Mouse (Mus musculus) intestine, embryonic 14.5 days (tissue): ENCODE results near the gene Cluap1. TPM values are rescaled to one million over a fixed set of nuclear protein-coding genes. Genes with fewer than 3 reads are reported as not detected.

ENCODE experiments used
- ATAC-seq: fragments of 200-750 bp; cut with Nextera tagmentation; replicated peaks from 2 replicates; pipeline ENCODE4 v1.8.0; 2017; ENCODE audit warnings: low read depth, moderate number of reproducible peaks, moderate TSS enrichment, moderate library complexity; ENCODE audit not compliant: low FRiP score, low TSS enrichment
- DNase-seq: peaks from one replicate; pipeline ENCODE4 v3.0.0-alpha.2; 2018; ENCODE audit warnings: low spot score
- H3K27ac ChIP-seq: fragments of 300-500 bp; sonication (generic); 2 replicates; pipeline ENCODE4 v1.5.1; 2014; ENCODE audit warnings: low read depth, mild to moderate bottlenecking, control low read depth
- H3K27me3 ChIP-seq: fragments of 300-500 bp; sonication (generic); replicated peaks from 2 replicates; pipeline ENCODE4 v1.6.1; 2014; ENCODE audit warnings: low read length, control low read depth; ENCODE audit not compliant: control insufficient read depth, insufficient read depth
- H3K36me3 ChIP-seq: fragments of 300-500 bp; sonication (generic); 2 replicates; pipeline ENCODE4 v1.6.1; 2014; ENCODE audit warnings: low read length, control low read depth; ENCODE audit not compliant: control insufficient read depth, insufficient read depth
- H3K4me1 ChIP-seq: fragments of 300-500 bp; sonication (generic); replicated peaks from 2 replicates; pipeline ENCODE4 v1.6.1; 2014; ENCODE audit warnings: low read length, control low read depth, mixed read lengths; ENCODE audit not compliant: control insufficient read depth, insufficient read depth
- H3K4me2 ChIP-seq: fragments of 300-500 bp; sonication (generic); 2 replicates; pipeline ENCODE4 v1.6.1; 2014; ENCODE audit warnings: low read length
- H3K4me3 ChIP-seq: fragments of 300-500 bp; sonication (generic); 2 replicates; pipeline ENCODE4 v1.5.1; 2014; ENCODE audit warnings: low read depth, low read length, control low read depth, mixed read lengths
- H3K9ac ChIP-seq: fragments of 300-500 bp; sonication (generic); 2 replicates; pipeline ENCODE4 v1.6.1; 2014; ENCODE audit warnings: mild to moderate bottlenecking, low read length
- H3K9me3 ChIP-seq: fragments of 300-500 bp; sonication (generic); 2 replicates; pipeline ENCODE4 v1.6.1; 2016; ENCODE audit warnings: low read length, control low read depth; ENCODE audit not compliant: control insufficient read depth
- WGBS: fragments of 180-500 bp; shearing (Covaris S2); extraction: QIAGEN DNeasy Blood & Tissue Kit; methylation state at CpG from one replicate; pipeline ENCODE4 v1.1.7; 2014; 5-methylcytosine and 5-hydroxymethylcytosine counted together
- polyA plus RNA-seq: library from polyadenylated mRNA; unstranded; fragments of >200 nt; fragmentation: Nextera tagmentation; extraction: Ambion mirVana; gene quantifications from 2 replicates; pipeline ENCODE4 v1.2.1, GENCODE M21; 2014

Gene Cluap1
- polyA plus RNA-seq, 1 experiment from 2014 or later, result 21.8 TPM

GRCm38 (mm10) chr16:3891621-3892295, 16.8 kb upstream of the Cluap1 start:
- H3K4me3 ChIP-seq, result no peak overlapping the region
- H3K9ac ChIP-seq, result no peak overlapping the region
- no peak overlapping the region for H3K27ac ChIP-seq
- H3K4me2 ChIP-seq, result no peak overlapping the region
- no peaks in the 10 kb centered on the region for H3K4me1 ChIP-seq
- 96% methylated on average over 14 of the region's 14 CpGs for WGBS
- no peak for ATAC-seq
- DNase-seq, result no peak
- no peaks in the 10 kb centered on the region for H3K9me3 ChIP-seq
- H3K36me3 ChIP-seq, result peaks cover 18% of the 10 kb centered on the region
- no peaks in the 10 kb centered on the region for H3K27me3 ChIP-seq

- DNase-seq (no peak), ATAC-seq (no peak)
- Histone ChIP-seq H3K4me1 (no peaks in the 10 kb centered on the region), H3K4me2 (no peak overlapping the region), H3K27ac (no peak overlapping the region), H3K4me3 (no peak overlapping the region), H3K9me3 (no peaks in the 10 kb centered on the region), H3K9ac (no peak overlapping the region), H3K36me3 (peaks cover 38% of the 10 kb centered on the region), H3K27me3 (no peaks in the 10 kb centered on the region)
- 42% methylated on average over 3 of the region's 3 CpGs for WGBS
These were observed 14.9 kb upstream of the Cluap1 start for GRCm38 (mm10) chr16:3893739-3894138.

- no peaks in the 10 kb centered on the region for H3K9me3 ChIP-seq
- no peaks in the 10 kb centered on the region for H3K27me3 ChIP-seq
- WGBS, result 75% methylated on average over 9 of the region's 9 CpGs
- H3K4me3 ChIP-seq, result no peak overlapping the region
- H3K27ac ChIP-seq, result 0 out of 2 replicates have a peak overlapping the region, but pooled peaks have one; percentile 16
- no peaks in the 10 kb centered on the region for H3K4me1 ChIP-seq
- no peak overlapping the region for H3K4me2 ChIP-seq
- H3K9ac ChIP-seq, result no peak overlapping the region
- no peak for ATAC-seq
- DNase-seq, result no peak
- peaks cover 54% of the 10 kb centered on the region for H3K36me3 ChIP-seq
These were observed 13.3 kb upstream of the Cluap1 start for GRCm38 (mm10) chr16:3895173-3895792.

- Histone ChIP-seq H3K27ac (no peak overlapping the region), H3K9ac (no peak overlapping the region), H3K36me3 (peaks cover 61% of the 10 kb centered on the region), H3K9me3 (no peaks in the 10 kb centered on the region), H3K4me2 (no peak overlapping the region), H3K27me3 (no peaks in the 10 kb centered on the region), H3K4me3 (no peak overlapping the region), H3K4me1 (no peaks in the 10 kb centered on the region)
- WGBS, result 81% methylated on average over 6 of the region's 6 CpGs
- DNase-seq (no peak), ATAC-seq (no peak)
These were observed 12.6 kb upstream of the Cluap1 start for GRCm38 (mm10) chr16:3896046-3896445.

GRCm38 (mm10) chr16:3896553-3896952, 12.0 kb upstream of the Cluap1 start:
- no peak overlapping the region for H3K4me3 ChIP-seq
- H3K36me3 ChIP-seq, result peaks cover 66% of the 10 kb centered on the region
- no peak overlapping the region for H3K4me2 ChIP-seq
- WGBS, result 96% methylated on average over 1 of the region's 1 CpGs
- no peaks in the 10 kb centered on the region for H3K27me3 ChIP-seq
- no peaks in the 10 kb centered on the region for H3K4me1 ChIP-seq
- H3K27ac ChIP-seq, result no peak overlapping the region
- no peak for ATAC-seq
- H3K9me3 ChIP-seq, result no peaks in the 10 kb centered on the region
- no peak overlapping the region for H3K9ac ChIP-seq
- DNase-seq, result no peak

- 0 out of 2 replicates have a peak, but pooled peaks cover 5% of the 10 kb centered on the region for H3K4me1 ChIP-seq
- H3K27me3 ChIP-seq, result no peaks in the 10 kb centered on the region
- H3K27ac ChIP-seq, result no peak overlapping the region
- no peak overlapping the region for H3K9ac ChIP-seq
- H3K4me3 ChIP-seq, result no peak overlapping the region
- peaks cover 35% of the 10 kb centered on the region for H3K36me3 ChIP-seq
- H3K9me3 ChIP-seq, result no peaks in the 10 kb centered on the region
- no peak for ATAC-seq
- DNase-seq, result no peak
- 71% methylated on average over 2 of the region's 2 CpGs for WGBS
- H3K4me2 ChIP-seq, result no peak overlapping the region
These were observed 1.1 kb upstream of the Cluap1 start for GRCm38 (mm10) chr16:3907471-3907870.

GRCm38 (mm10) chr16:3909118-3909517, 517 bp downstream of the Cluap1 start:
- no peak for DNase-seq
- 6% methylated on average over 20 of the region's 20 CpGs for WGBS
- H3K4me1 ChIP-seq, result 0 out of 2 replicates have a peak, but pooled peaks cover 5% of the 10 kb centered on the region
- no peak; the same call in 1 of the 2 replicates for ATAC-seq
- peak overlapping the region; percentile 65 for H3K9ac ChIP-seq
- no peaks in the 10 kb centered on the region for H3K27me3 ChIP-seq
- peak overlapping the region; percentile 59 for H3K4me3 ChIP-seq
- no peak overlapping the region for H3K27ac ChIP-seq
- peak overlapping the region; percentile 62 for H3K4me2 ChIP-seq
- H3K9me3 ChIP-seq, result no peaks in the 10 kb centered on the region
- peaks cover 37% of the 10 kb centered on the region for H3K36me3 ChIP-seq

GRCm38 (mm10) chr16:3920756-3921155, 12.2 kb downstream of the Cluap1 start:
- Histone ChIP-seq H3K9me3 (no peaks in the 10 kb centered on the region), H3K27ac (no peak overlapping the region), H3K4me2 (no peak overlapping the region), H3K4me3 (no peak overlapping the region), H3K36me3 (peaks cover 63% of the 10 kb centered on the region), H3K4me1 (no peaks in the 10 kb centered on the region), H3K9ac (no peak overlapping the region), H3K27me3 (no peaks in the 10 kb centered on the region)
- WGBS, result 95% methylated on average over 2 of the region's 2 CpGs
- DNase-seq (no peak), ATAC-seq (no peak)

GRCm38 (mm10) chr16:3923515-3923914, 14.9 kb downstream of the Cluap1 start:
- Histone ChIP-seq H3K27me3 (no peaks in the 10 kb centered on the region), H3K27ac (no peak overlapping the region), H3K4me1 (no peaks in the 10 kb centered on the region), H3K4me2 (no peak overlapping the region), H3K36me3 (peaks cover 66% of the 10 kb centered on the region), H3K9ac (no peak overlapping the region), H3K4me3 (no peak overlapping the region), H3K9me3 (no peaks in the 10 kb centered on the region)
- ATAC-seq, result no peak
- WGBS, result 92% methylated on average over 3 of the region's 3 CpGs
- no peak for DNase-seq
